Mouse (Mus musculus) intestine, embryonic 15.5 days (tissue): ENCODE data around the gene Art5. TPM values are rescaled to one million over a fixed set of nuclear protein-coding genes. Genes with fewer than 3 reads are reported as not detected.
"Not testable (repeated sequence)": the region's sequence is repeated elsewhere in the genome, so short reads cannot be mapped to it uniquely, and the experiment has no call there.

ENCODE experiments used
- ATAC-seq: fragments of 200-750 bp; cut with Nextera tagmentation; 2 replicates; pipeline ENCODE4 v1.8.0; 2017; ENCODE audit warnings: moderate TSS enrichment, moderate library complexity
- H3K27ac ChIP-seq: fragments of 300-500 bp; sonication (generic); 2 replicates; pipeline ENCODE4 v1.5.1; 2015; ENCODE audit warnings: mild to moderate bottlenecking, inconsistent platforms
- H3K27me3 ChIP-seq: fragments of 300-500 bp; sonication (generic); replicated peaks from 2 replicates; pipeline ENCODE4 v1.6.1; 2015; ENCODE audit warnings: inconsistent platforms
- H3K36me3 ChIP-seq: fragments of 300-500 bp; sonication (generic); 2 replicates; pipeline ENCODE4 v1.6.1; 2015; ENCODE audit warnings: inconsistent platforms
- H3K4me1 ChIP-seq: fragments of 300-500 bp; sonication (generic); replicated peaks from 2 replicates; pipeline ENCODE4 v1.6.1; 2015; ENCODE audit warnings: inconsistent platforms
- H3K4me2 ChIP-seq: fragments of 300-500 bp; sonication (generic); replicated peaks from 2 replicates; pipeline ENCODE4 v1.6.1; 2015; ENCODE audit warnings: mild to moderate bottlenecking, inconsistent platforms
- H3K4me3 ChIP-seq: fragments of 300-500 bp; sonication (generic); replicated peaks from 2 replicates; pipeline ENCODE4 v1.5.1; 2015; ENCODE audit warnings: inconsistent platforms
- H3K9ac ChIP-seq: fragments of 300-500 bp; sonication (generic); 2 replicates; pipeline ENCODE4 v1.6.1; 2015; ENCODE audit warnings: inconsistent platforms
- H3K9me3 ChIP-seq: fragments of 300-500 bp; sonication (generic); 2 replicates; pipeline ENCODE4 v1.6.1; 2016; ENCODE audit warnings: inconsistent platforms
- WGBS: fragments of 180-500 bp; shearing (Covaris S2); methylation state at CpG from one replicate; pipeline ENCODE4 v1.1.7; 2015; 5-methylcytosine and 5-hydroxymethylcytosine counted together
- polyA plus RNA-seq: library from polyadenylated mRNA; unstranded; fragments of >200 nt; fragmentation: Nextera tagmentation; extraction: Ambion mirVana; gene quantifications from 2 replicates; pipeline ENCODE4 v1.2.1, GENCODE M21; 2015

The Art5 gene
- polyA plus RNA-seq, 1 experiment from 2014 or later, result 0.68 TPM

DNA sequence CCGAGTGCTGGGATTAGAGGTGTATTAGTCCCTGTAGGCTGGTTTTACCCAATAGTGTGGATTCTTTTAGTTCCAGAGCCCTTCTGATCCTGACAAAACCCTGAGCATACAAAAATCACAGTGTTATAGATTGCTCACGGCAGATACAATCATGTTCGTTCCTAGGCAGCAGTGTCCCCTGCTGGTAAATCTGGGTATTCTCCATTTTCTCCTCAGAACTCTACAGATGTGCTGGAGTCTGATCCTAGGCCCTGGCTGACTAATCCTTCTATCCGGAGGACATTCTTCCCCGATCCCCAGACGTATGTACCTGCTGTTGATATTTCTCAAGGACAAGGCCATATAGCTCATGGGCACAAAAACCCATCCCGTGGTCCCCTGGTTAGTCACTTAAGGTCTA is 30.8 kb downstream of the Art5 start:
- H3K4me2 ChIP-seq, result no peak overlapping the region
- no peaks in the 10 kb centered on the region for H3K9me3 ChIP-seq
- H3K4me3 ChIP-seq, result no peak overlapping the region
- H3K36me3 ChIP-seq, result peaks cover 46% of the 10 kb centered on the region
- no peak overlapping the region for H3K27ac ChIP-seq
- WGBS, result 73% methylated on average over 7 of the region's 7 CpGs
- no peaks in the 10 kb centered on the region for H3K27me3 ChIP-seq
- no peak for ATAC-seq
- no peak overlapping the region for H3K9ac ChIP-seq
- no peaks in the 10 kb centered on the region for H3K4me1 ChIP-seq

DNA sequence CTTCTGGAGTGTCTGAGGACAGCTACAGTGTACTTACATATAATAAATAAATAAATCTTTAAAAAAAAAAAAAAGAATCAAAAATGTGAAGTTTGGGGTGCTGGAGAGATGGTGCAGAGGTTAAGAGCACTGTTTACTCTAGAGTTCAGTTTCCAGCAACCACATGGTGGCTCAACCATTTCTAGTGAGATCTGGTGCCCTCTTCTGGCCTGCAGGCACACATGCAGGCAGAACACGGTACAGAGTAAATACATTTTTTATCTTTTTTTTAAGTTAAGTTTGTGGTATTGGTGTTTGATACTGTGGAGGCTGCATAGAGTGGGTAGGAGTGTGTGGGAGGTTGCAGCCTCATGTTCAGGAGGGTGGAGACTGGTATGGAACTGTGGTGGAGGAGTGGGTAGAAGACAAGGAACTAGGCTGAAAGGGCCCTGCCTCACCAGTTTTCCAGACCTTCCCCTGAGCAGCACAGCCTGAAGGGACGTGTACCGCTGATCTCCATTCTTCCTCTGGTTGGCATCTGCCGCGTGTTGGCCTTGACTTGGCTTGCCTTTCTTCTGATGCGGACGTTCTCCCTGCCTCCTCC is 32.5 kb downstream of the Art5 start:
- H3K4me1 ChIP-seq, result no peaks in the 10 kb centered on the region
- no peak overlapping the region for H3K27ac ChIP-seq
- H3K36me3 ChIP-seq, result peaks cover 42% of the 10 kb centered on the region
- ATAC-seq, result no peak
- H3K27me3 ChIP-seq, result no peaks in the 10 kb centered on the region
- WGBS, result 84% methylated on average over 7 of the region's 7 CpGs
- no peaks in the 10 kb centered on the region for H3K9me3 ChIP-seq
- no peak overlapping the region for H3K4me3 ChIP-seq
- no peak overlapping the region for H3K4me2 ChIP-seq
- no peak overlapping the region for H3K9ac ChIP-seq

DNA sequence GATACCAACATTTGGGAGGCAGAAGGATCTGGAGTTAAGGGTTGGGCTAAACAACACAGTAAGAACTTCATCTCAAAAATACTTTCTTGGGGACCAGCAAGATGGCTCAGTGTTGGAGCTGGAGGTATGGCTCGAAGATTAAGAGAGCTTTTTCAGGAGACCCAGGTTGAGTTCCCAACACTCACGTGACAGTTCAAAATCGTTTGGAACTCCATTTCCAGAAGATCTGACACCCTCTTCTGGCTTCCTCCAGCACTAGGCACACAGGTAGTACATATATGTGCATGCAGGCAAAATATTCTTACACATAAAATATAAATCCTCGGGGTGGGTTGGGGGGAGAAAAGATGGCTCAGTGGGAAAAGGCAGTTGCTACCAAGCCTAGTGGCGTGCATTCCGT is 42.9 kb downstream of the Art5 start:
- H3K4me2 ChIP-seq, result peak overlapping the region; percentile 67
- 0 out of 2 replicates have a peak overlapping the region, but pooled peaks have one; percentile 23 for H3K9ac ChIP-seq
- no peak overlapping the region for H3K27ac ChIP-seq
- H3K9me3 ChIP-seq, result no peaks in the 10 kb centered on the region
- ATAC-seq, result no peak
- peak overlapping the region; percentile 65 for H3K4me3 ChIP-seq
- peaks cover 12% of the 10 kb centered on the region; the same call in 1 of the 2 replicates for H3K4me1 ChIP-seq
- no peaks in the 10 kb centered on the region for H3K27me3 ChIP-seq
- no peaks in the 10 kb centered on the region for H3K36me3 ChIP-seq
- WGBS, result 60% methylated on average over 6 of the region's 6 CpGs

DNA sequence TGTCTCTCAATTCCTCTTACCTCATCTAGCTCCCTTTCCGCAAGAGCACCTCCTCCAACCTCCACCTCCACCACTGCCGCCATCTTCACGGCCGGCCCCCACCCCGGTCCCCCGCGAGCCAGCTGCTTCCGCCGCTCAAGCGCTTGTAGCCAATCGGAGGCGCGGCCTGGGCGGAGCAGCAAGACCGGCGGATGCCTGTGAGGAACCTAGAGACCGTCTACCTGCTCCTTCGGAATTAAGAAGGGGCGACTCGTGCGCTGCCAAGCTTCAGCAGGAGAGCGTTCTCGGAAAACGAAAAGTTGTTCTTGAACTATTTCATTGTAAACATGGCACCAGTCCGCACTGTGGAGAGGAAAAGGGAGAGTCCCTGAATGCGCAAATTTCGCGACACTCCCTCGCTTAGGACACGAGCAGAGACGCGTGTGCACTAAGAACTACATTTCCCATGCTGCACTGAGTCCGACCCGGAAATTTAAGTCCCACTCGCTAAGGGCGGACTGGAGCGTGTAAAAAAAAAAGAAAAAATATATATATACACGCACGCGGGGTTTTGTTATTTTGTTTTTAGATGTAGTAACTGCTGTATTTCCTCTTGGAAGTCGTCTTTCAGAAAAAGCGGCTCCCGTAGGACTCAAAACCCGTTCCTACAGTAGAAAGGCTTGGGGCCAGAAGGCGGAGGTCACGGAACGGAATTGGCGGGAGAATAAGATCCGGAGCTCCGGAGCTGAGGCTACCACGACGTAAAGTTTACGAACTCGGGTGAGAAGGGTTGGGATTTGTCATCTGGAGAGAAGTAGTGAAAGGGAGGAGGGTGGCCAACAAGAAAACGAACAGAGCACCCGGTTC is 44.0 kb downstream of the Art5 start, which contains the start of the genes Rnf121, Xndc1 and Xntrpc:
Gene Rnf121, minus strand, starts transcription at position 424 of the 846 bp plus-strand sequence.
Gene Xndc1, plus strand, starts transcription at position 466 of the 846 bp plus-strand sequence.
Gene Xntrpc, plus strand, starts transcription at position 668 of the 846 bp plus-strand sequence.
- Histone ChIP-seq H3K4me1 (peaks cover 12% of the 10 kb centered on the region; the same call in 1 of the 2 replicates), H3K9me3 (no peaks in the 10 kb centered on the region), H3K9ac (peak within 1 kb of the TSS; percentile 64), H3K27me3 (no peaks in the 10 kb centered on the region), H3K4me3 (peak within 1 kb of the TSS; percentile 65), H3K4me2 (peak within 1 kb of the TSS; percentile 67), H3K27ac (peak within 1 kb of the TSS; percentile 72), H3K36me3 (no peaks in the 10 kb centered on the region)
- WGBS, result under 1% methylated on average over 56 of the region's 56 CpGs
- peak; percentile 98 for ATAC-seq

GRCm38 (mm10) chr7:102064655-102065045 is 44.6 kb downstream of the Art5 start:
- WGBS, result under 1% methylated on average over 9 of the region's 9 CpGs

GRCm38 (mm10) chr7:102063891-102064290 is 45.4 kb downstream of the Art5 start:
- peaks cover 4% of the 10 kb centered on the region; the same call in 1 of the 2 replicates for H3K36me3 ChIP-seq
- peaks cover 12% of the 10 kb centered on the region; the same call in 1 of the 2 replicates for H3K4me1 ChIP-seq
- peak overlapping the region; percentile 65 for H3K4me3 ChIP-seq
- H3K9ac ChIP-seq, result no peak overlapping the region
- 0 out of 2 replicates have a peak overlapping the region, but pooled peaks have one; percentile 11 for H3K27ac ChIP-seq
- WGBS, result 69% methylated on average over 9 of the region's 9 CpGs
- no peaks in the 10 kb centered on the region for H3K9me3 ChIP-seq
- no peaks in the 10 kb centered on the region for H3K27me3 ChIP-seq
- peak overlapping the region; percentile 67 for H3K4me2 ChIP-seq
- ATAC-seq, result no peak

More at GRCm38 (mm10) chr7:102064655-102065045, 44.6 kb downstream of the Art5 start:
- Histone ChIP-seq H3K27me3 (no peaks in the 10 kb centered on the region), H3K4me3 (peak overlapping the region; percentile 65), H3K9ac (peak overlapping the region; percentile 64), H3K4me1 (peaks cover 12% of the 10 kb centered on the region; the same call in 1 of the 2 replicates), H3K9me3 (no peaks in the 10 kb centered on the region), H3K36me3 (no peaks in the 10 kb centered on the region), H3K27ac (peak overlapping the region; percentile 71; the same call in 1 of the 2 replicates), H3K4me2 (peak overlapping the region; percentile 67)
- ATAC-seq, result peak; percentile 12

- Histone ChIP-seq H3K36me3 (peaks cover 5% of the 10 kb centered on the region; the same call in 1 of the 2 replicates), H3K4me3 (no peak overlapping the region), H3K9ac (no peak overlapping the region), H3K4me1 (peaks cover 12% of the 10 kb centered on the region; the same call in 1 of the 2 replicates), H3K9me3 (no peaks in the 10 kb centered on the region), H3K27me3 (no peaks in the 10 kb centered on the region), H3K27ac (0 out of 2 replicates have a peak overlapping the region, but pooled peaks have one; percentile 25), H3K4me2 (0 out of 2 replicates have a peak overlapping the region, but pooled peaks have one; percentile 20)
- peak; percentile 42 for ATAC-seq
- 64% methylated on average over 1 of the region's 1 CpGs for WGBS
These were observed 47.1 kb downstream of the Art5 start for GRCm38 (mm10) chr7:102062203-102062602.

DNA sequence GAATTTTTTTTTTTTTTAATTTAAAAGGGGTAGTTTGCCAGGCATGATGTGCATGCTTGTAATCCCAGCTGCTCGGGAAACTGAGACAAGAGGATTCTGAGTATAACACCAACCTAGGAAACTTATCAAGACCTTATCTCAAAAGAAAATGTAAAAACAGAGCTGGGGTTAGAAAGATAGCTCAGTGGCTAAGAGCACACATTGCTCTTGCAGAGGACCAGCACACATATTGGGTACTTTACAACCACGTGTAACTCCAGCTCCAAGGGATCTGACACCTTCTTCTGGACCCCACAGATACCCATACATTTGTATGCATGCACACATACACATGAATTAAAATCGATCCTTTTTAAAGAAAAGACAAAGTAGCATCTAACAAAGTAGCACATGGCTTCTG is 47.9 kb downstream of the Art5 start:
- Histone ChIP-seq H3K4me1 (peaks cover 9% of the 10 kb centered on the region; the same call in 1 of the 2 replicates), H3K27me3 (no peaks in the 10 kb centered on the region), H3K9ac (no peak overlapping the region), H3K36me3 (peaks cover 5% of the 10 kb centered on the region; the same call in 1 of the 2 replicates), H3K9me3 (no peaks in the 10 kb centered on the region), H3K27ac (no peak overlapping the region), H3K4me2 (no peak overlapping the region), H3K4me3 (no peak overlapping the region)
- 72% methylated on average over 3 of the region's 3 CpGs for WGBS
- ATAC-seq, result no peak

DNA sequence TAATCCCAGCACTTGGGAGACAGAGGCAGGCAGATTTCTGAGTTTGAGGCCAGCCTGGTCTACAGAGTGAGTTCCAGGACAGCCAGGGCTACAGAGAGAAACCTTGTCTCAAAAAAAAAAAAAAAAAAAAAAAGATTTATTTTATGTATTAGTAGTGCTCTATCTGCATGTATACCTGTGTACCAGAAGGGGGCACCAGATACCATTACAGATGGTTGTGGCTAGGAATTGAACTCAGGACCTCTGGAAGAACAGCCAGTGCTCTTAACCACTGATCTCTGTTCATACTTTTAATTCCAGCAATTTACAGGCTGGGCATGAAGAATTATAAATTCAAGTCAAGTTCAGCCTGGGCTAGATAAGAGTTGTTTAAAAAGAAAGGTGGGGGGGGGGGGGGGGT is 60.8 kb downstream of the Art5 start:
- H3K4me3 ChIP-seq, H3K27me3 ChIP-seq, H3K4me2 ChIP-seq, H3K4me1 ChIP-seq, H3K36me3 ChIP-seq, H3K9me3 ChIP-seq, H3K27ac ChIP-seq, H3K9ac ChIP-seq, ATAC-seq: not testable (repeated sequence)

Other genes starting within 250 kb of the Art5 start
- 71.5 and 74.7 TPM in 2 replicates for gene Anapc15, start 245.8 kb downstream of the Art5 start, polyA plus RNA-seq
- gene Folr1, start 238.7 kb downstream of the Art5 start, polyA plus RNA-seq, result 121 and 149 TPM in 2 replicates
- 184 and 199 TPM in 2 replicates for gene Lamtor1, start 203.6 kb downstream of the Art5 start, polyA plus RNA-seq
- 0.29 and 0.38 TPM in 2 replicates for gene Tomt, start 203.1 kb downstream of the Art5 start, polyA plus RNA-seq
- gene Lrrc51, start 175.6 kb downstream of the Art5 start, polyA plus RNA-seq, result 6.7 and 9.2 TPM in 2 replicates
- 54.6 and 55.5 TPM in 2 replicates for gene Numa1, start 175.4 kb downstream of the Art5 start, polyA plus RNA-seq
- gene Il18bp, start 90.8 kb downstream of the Art5 start, polyA plus RNA-seq, result 2.3 and 2.8 TPM in 2 replicates
- 28.0 and 30.3 TPM in 2 replicates for gene Rnf121, start 44.0 kb downstream of the Art5 start, polyA plus RNA-seq
- gene Xndc1, start 44.0 kb downstream of the Art5 start, polyA plus RNA-seq, result 22.9 and 24.3 TPM in 2 replicates
- 0.75 and 1.0 TPM in 2 replicates for gene Xntrpc, start 43.8 kb downstream of the Art5 start, polyA plus RNA-seq
- gene Trpc2, start 26.4 kb downstream of the Art5 start, polyA plus RNA-seq, result not detected in 2 replicates
- gene Art1, start 7.7 kb downstream of the Art5 start, polyA plus RNA-seq, result 0.34 and 0.59 TPM in 2 replicates
- 0.06 TPM in 1 of 2 replicates, not detected in the other for gene Chrna10, start 7.3 kb upstream of the Art5 start, polyA plus RNA-seq
- gene Nup98, start 100.7 kb upstream of the Art5 start, polyA plus RNA-seq, result 31.4 and 33.4 TPM in 2 replicates
- 98.9 and 109 TPM in 2 replicates for gene Pgap2, start 100.7 kb upstream of the Art5 start, polyA plus RNA-seq
- gene Rhog, start 146.6 kb upstream of the Art5 start, polyA plus RNA-seq, result 60.2 and 62.1 TPM in 2 replicates
- gene Stim1, start 158.3 kb upstream of the Art5 start, polyA plus RNA-seq, result 20.1 TPM in 2 replicates